Mouse (Mus musculus): Measurements from ENCODE around the gene Uhrf1bp1.

Uhrf1bp1 gene

DNA sequence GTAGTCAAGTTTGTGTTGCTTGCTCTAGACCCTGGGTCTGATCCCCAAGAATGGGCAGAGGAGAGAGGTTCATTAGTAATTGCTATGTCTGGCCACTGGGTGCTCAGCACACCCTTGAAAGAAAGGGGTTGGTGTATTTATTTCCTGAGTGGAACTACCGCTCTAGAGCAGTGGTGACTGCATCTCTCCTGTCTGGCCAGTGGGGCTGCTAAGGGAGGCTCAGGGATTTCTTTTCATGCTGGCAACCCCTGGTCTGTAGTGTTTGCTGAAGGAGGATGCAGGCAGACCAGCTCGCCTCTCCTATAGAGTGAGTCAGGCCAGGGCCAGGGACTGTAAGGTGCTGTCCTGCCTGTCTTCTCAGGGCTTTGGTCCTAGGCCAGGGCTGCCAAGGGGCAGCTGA, 90.9 kb downstream of the Uhrf1bp1 start:
- DNase-seq (ENCODE audit: low spot score) = no peak
